Mouse (Mus musculus) bone marrow macrophage, adult 2 months (primary cell): ENCODE measurements around the gene Fam166a. TPM values are rescaled to one million over a fixed set of nuclear protein-coding genes. Genes with fewer than 3 reads are reported as not detected.

Experiments
- H3K27ac ChIP-seq: 2 replicates; pipeline ENCODE4 v1.5.1; 2012; ENCODE audit warnings: low read depth, low read length; ENCODE audit not compliant: insufficient read depth
- H3K4me1 ChIP-seq: 2 replicates; pipeline ENCODE4 v1.6.1; 2012; ENCODE audit warnings: low read length; ENCODE audit not compliant: control insufficient read depth, insufficient read depth
- H3K4me3 ChIP-seq: 2 replicates; pipeline ENCODE4 v1.5.1; 2012; ENCODE audit warnings: mild to moderate bottlenecking, low read length, moderate library complexity; ENCODE audit not compliant: insufficient read depth
- CTCF ChIP-seq: IDR thresholded peaks from 2 replicates; pipeline ENCODE4 v1.5.1; 2012; ENCODE audit warnings: low read depth, mild to moderate bottlenecking, low read length, moderate library complexity
- POLR2A ChIP-seq: IDR thresholded peaks from 2 replicates; pipeline ENCODE4 v1.6.1; 2012; ENCODE audit warnings: mild to moderate bottlenecking, low read depth, low read length, borderline replicate concordance
- polyA plus RNA-seq: library from polyadenylated mRNA; stranded (reverse); fragments of >200 nt; gene quantifications from 2 replicates; pipeline ENCODE4 v1.2.4, GENCODE M21; 2012; ENCODE audit not compliant: missing spikeins, insufficient read depth, insufficient read length

The Fam166a gene
- polyA plus RNA-seq, 1 experiment, result not detected

- H3K27ac ChIP-seq, result no peak overlapping the region
- H3K4me1 ChIP-seq, result peaks cover 10% of the 10 kb centered on the region
- TF ChIP-seq POLR2A, result no peak
- TF ChIP-seq CTCF, result no peak
- no peak overlapping the region for H3K4me3 ChIP-seq
Observed at GRCm38 (mm10) chr2:25258887-25259286, 40.3 kb downstream of the Fam166a start.

GRCm38 (mm10) chr2:25261870-25262269 lies 43.3 kb downstream of the Fam166a start:
- Histone ChIP-seq H3K4me3 (peak overlapping the region; percentile 50), H3K27ac (no peak overlapping the region), H3K4me1 (peaks cover 33% of the 10 kb centered on the region)
- TF ChIP-seq CTCF (no peak), POLR2A (no peak)

- TF ChIP-seq CTCF (no peak), POLR2A (no peak)
- Histone ChIP-seq H3K4me3 (peak within 1 kb of the TSS; percentile 89), H3K4me1 (peaks cover 35% of the 10 kb centered on the region), H3K27ac (peak within 1 kb of the TSS; percentile 23)
Observed at GRCm38 (mm10) chr2:25262291-25262767, 43.8 kb downstream of the Fam166a start, which contains the start of gene Tprn. Gene Tprn, plus strand, starts transcription at chr2:25262618.

GRCm38 (mm10) chr2:25262795-25263622 lies 44.5 kb downstream of the Fam166a start:
- Histone ChIP-seq H3K4me3 (peak overlapping the region; percentile 89), H3K27ac (peak overlapping the region; percentile 23), H3K4me1 (peaks cover 39% of the 10 kb centered on the region)
- TF ChIP-seq POLR2A, result no peak
- no peak for TF ChIP-seq CTCF

GRCm38 (mm10) chr2:25263623-25264285 lies 45.2 kb downstream of the Fam166a start:
- H3K4me1 ChIP-seq, result peaks cover 42% of the 10 kb centered on the region
- peak overlapping the region; percentile 89 for H3K4me3 ChIP-seq
- no peak overlapping the region for H3K27ac ChIP-seq
- TF ChIP-seq CTCF (no peak), POLR2A (no peak)

GRCm38 (mm10) chr2:25264286-25264660 lies 45.7 kb downstream of the Fam166a start:
- TF ChIP-seq POLR2A (no peak), CTCF (no peak)
- Histone ChIP-seq H3K4me3 (peak overlapping the region; percentile 89), H3K4me1 (peaks cover 45% of the 10 kb centered on the region), H3K27ac (no peak overlapping the region)

GRCm38 (mm10) chr2:25264851-25265250 lies 46.3 kb downstream of the Fam166a start:
- Histone ChIP-seq H3K4me3 (peak overlapping the region; percentile 89; the same call in 1 of the 2 replicates), H3K4me1 (peaks cover 45% of the 10 kb centered on the region), H3K27ac (no peak overlapping the region)
- TF ChIP-seq POLR2A (no peak), CTCF (no peak)

- TF ChIP-seq POLR2A (no peak), CTCF (no peak)
- Histone ChIP-seq H3K4me3 (peak overlapping the region; percentile 35), H3K4me1 (peaks cover 49% of the 10 kb centered on the region), H3K27ac (peak overlapping the region; percentile 30)
Observed at GRCm38 (mm10) chr2:25265897-25266656, 47.5 kb downstream of the Fam166a start.

GRCm38 (mm10) chr2:25266720-25267119 lies 48.2 kb downstream of the Fam166a start:
- Histone ChIP-seq H3K4me1 (peaks cover 49% of the 10 kb centered on the region), H3K4me3 (peak overlapping the region; percentile 35), H3K27ac (no peak overlapping the region)
- TF ChIP-seq POLR2A, result no peak
- TF ChIP-seq CTCF, result no peak
